Mouse (Mus musculus) cerebellum, adult 2 months (tissue): ENCODE results near the gene Hras.

Experiments used
- CTCF ChIP-seq: fragments of 200-500 bp; IDR thresholded peaks from 2 replicates; pipeline ENCODE4 v1.5.1; 2011; ENCODE audit warnings: low read depth, mild to moderate bottlenecking, control low read depth, low read length, moderate library complexity, borderline replicate concordance; ENCODE audit not compliant: insufficient read depth
- POLR2A ChIP-seq: fragments of 200-500 bp; IDR thresholded peaks from 2 replicates; pipeline ENCODE4 v1.6.1; 2011; ENCODE audit warnings: low read length, control low read depth, borderline replicate concordance; ENCODE audit not compliant: insufficient read depth

DNA sequence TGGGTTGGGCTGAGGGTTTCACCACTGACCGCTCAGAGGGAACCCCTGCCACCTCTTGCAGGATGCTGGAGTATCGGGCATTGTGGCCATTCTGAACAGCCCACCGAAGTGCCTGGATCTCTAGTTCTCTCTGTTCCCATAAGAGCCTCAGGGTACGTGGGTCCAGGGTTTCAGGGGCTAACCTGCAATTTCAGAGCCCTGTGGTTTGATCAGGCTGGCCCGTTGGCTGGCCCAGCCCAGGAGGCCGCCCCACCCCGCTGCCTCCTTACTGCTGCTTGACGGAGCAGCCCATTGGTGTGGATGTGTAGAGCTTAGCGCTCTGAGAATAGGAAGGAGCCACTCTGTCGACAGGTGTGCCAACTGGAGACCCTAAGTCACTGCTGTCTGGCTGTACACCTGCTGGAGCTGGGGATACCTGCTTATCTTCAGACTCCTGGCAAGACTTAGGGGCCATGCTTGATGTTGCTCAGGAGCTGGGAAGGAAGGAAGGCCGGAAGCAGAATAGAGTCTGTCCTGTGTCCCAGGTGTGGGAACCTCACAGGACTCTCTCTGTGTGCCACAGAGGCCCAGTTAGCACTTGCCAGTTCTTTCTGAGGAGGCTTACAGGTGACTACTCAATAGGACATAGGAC, 19.9 kb upstream of the Hras start, which contains the start of gene Lmntd2:
- no peak for TF ChIP-seq POLR2A
- TF ChIP-seq CTCF: no peak
